Mouse (Mus musculus): ENCODE data around the gene Gm6096. TPM values are rescaled to one million over a fixed set of nuclear protein-coding genes. Genes with fewer than 3 reads are reported as not detected.

Gm6096 gene
- polyA plus RNA-seq, 1 experiment from 2014 or later: 0.73 TPM

- no peaks in the 10 kb centered on the region for H3K9me3 ChIP-seq (ENCODE audit: control insufficient read depth, low read length)
- no peak for ATAC-seq
- no peak overlapping the region for H3K9ac ChIP-seq (replicated peaks; ENCODE audit: low read depth, low read length)
- H3K36me3 ChIP-seq (ENCODE audit: control insufficient read depth, insufficient read depth): no peaks in the 10 kb centered on the region
- H3K4me1 ChIP-seq (replicated peaks; ENCODE audit: control insufficient read depth, insufficient read depth, low read length): no peaks in the 10 kb centered on the region
- H3K27me3 ChIP-seq (replicated peaks; ENCODE audit: control insufficient read depth, insufficient read depth, low read length): no peaks in the 10 kb centered on the region
- no peak overlapping the region for H3K27ac ChIP-seq (ENCODE audit: low read length)
- H3K4me2 ChIP-seq (ENCODE audit: low read length): no peak overlapping the region
- H3K4me3 ChIP-seq (replicated peaks; ENCODE audit: low read length): no peak overlapping the region
- 98% methylated on average over 2 of the region's 2 CpGs for WGBS
These were observed 26.8 kb downstream of the Gm6096 start for GRCm38 (mm10) chr7:34277656-34278055.

- Histone ChIP-seq H3K9ac (replicated peaks; ENCODE audit: low read depth, low read length) (no peak overlapping the region), H3K36me3 (ENCODE audit: control insufficient read depth, insufficient read depth) (no peaks in the 10 kb centered on the region), H3K4me3 (replicated peaks; ENCODE audit: low read length) (no peak overlapping the region), H3K4me1 (replicated peaks; ENCODE audit: control insufficient read depth, insufficient read depth, low read length) (no peaks in the 10 kb centered on the region), H3K27ac (ENCODE audit: low read length) (no peak overlapping the region), H3K4me2 (ENCODE audit: low read length) (no peak overlapping the region), H3K27me3 (replicated peaks; ENCODE audit: control insufficient read depth, insufficient read depth, low read length) (no peaks in the 10 kb centered on the region), H3K9me3 (ENCODE audit: control insufficient read depth, low read length) (no peaks in the 10 kb centered on the region)
- no peak for ATAC-seq
These were observed 39.8 kb downstream of the Gm6096 start for GRCm38 (mm10) chr7:34290450-34291151.

GRCm38 (mm10) chr7:34291265-34291664, 40.4 kb downstream of the Gm6096 start:
- H3K4me1 ChIP-seq (replicated peaks; ENCODE audit: control insufficient read depth, insufficient read depth, low read length): no peaks in the 10 kb centered on the region
- H3K4me3 ChIP-seq (replicated peaks; ENCODE audit: low read length): no peak overlapping the region
- WGBS: 86% methylated on average over 1 of the region's 1 CpGs
- no peaks in the 10 kb centered on the region for H3K27me3 ChIP-seq (replicated peaks; ENCODE audit: control insufficient read depth, insufficient read depth, low read length)
- no peak overlapping the region for H3K4me2 ChIP-seq (ENCODE audit: low read length)
- H3K27ac ChIP-seq (ENCODE audit: low read length): no peak overlapping the region
- H3K9ac ChIP-seq (replicated peaks; ENCODE audit: low read depth, low read length): no peak overlapping the region
- H3K9me3 ChIP-seq (ENCODE audit: control insufficient read depth, low read length): no peaks in the 10 kb centered on the region
- no peak for ATAC-seq
- no peaks in the 10 kb centered on the region for H3K36me3 ChIP-seq (ENCODE audit: control insufficient read depth, insufficient read depth)

GRCm38 (mm10) chr7:34292633-34293032, 41.8 kb downstream of the Gm6096 start:
- Histone ChIP-seq H3K9me3 (ENCODE audit: control insufficient read depth, low read length) (no peaks in the 10 kb centered on the region), H3K4me2 (ENCODE audit: low read length) (no peak overlapping the region), H3K9ac (replicated peaks; ENCODE audit: low read depth, low read length) (no peak overlapping the region), H3K27ac (ENCODE audit: low read length) (no peak overlapping the region), H3K4me1 (replicated peaks; ENCODE audit: control insufficient read depth, insufficient read depth, low read length) (no peaks in the 10 kb centered on the region), H3K36me3 (ENCODE audit: control insufficient read depth, insufficient read depth) (no peaks in the 10 kb centered on the region), H3K27me3 (replicated peaks; ENCODE audit: control insufficient read depth, insufficient read depth, low read length) (no peaks in the 10 kb centered on the region), H3K4me3 (replicated peaks; ENCODE audit: low read length) (no peak overlapping the region)
- 80% methylated on average over 2 of the region's 2 CpGs for WGBS
- no peak for ATAC-seq

GRCm38 (mm10) chr7:34296124-34296523, 45.3 kb downstream of the Gm6096 start:
- Histone ChIP-seq H3K27me3 (replicated peaks; ENCODE audit: control insufficient read depth, insufficient read depth, low read length) (no peaks in the 10 kb centered on the region), H3K9ac (replicated peaks; ENCODE audit: low read depth, low read length) (no peak overlapping the region)
- WGBS: 95% methylated on average over 3 of the region's 3 CpGs

GRCm38 (mm10) chr7:34298818-34299217, 48.0 kb downstream of the Gm6096 start:
- Histone ChIP-seq H3K27ac (ENCODE audit: low read length) (no peak overlapping the region), H3K27me3 (replicated peaks; ENCODE audit: control insufficient read depth, insufficient read depth, low read length) (no peaks in the 10 kb centered on the region)
- 80% methylated on average over 2 of the region's 2 CpGs for WGBS

More at GRCm38 (mm10) chr7:34296124-34296523, 45.3 kb downstream of the Gm6096 start:
- Histone ChIP-seq H3K4me2 (ENCODE audit: low read length) (no peak overlapping the region), H3K36me3 (ENCODE audit: control insufficient read depth, insufficient read depth) (no peaks in the 10 kb centered on the region), H3K27ac (ENCODE audit: low read length) (no peak overlapping the region), H3K4me1 (replicated peaks; ENCODE audit: control insufficient read depth, insufficient read depth, low read length) (no peaks in the 10 kb centered on the region), H3K9me3 (ENCODE audit: control insufficient read depth, low read length) (no peaks in the 10 kb centered on the region), H3K4me3 (replicated peaks; ENCODE audit: low read length) (no peak overlapping the region)
- ATAC-seq: no peak

More at GRCm38 (mm10) chr7:34298818-34299217, 48.0 kb downstream of the Gm6096 start:
- no peak overlapping the region for H3K9ac ChIP-seq (replicated peaks; ENCODE audit: low read depth, low read length)
- H3K4me3 ChIP-seq (replicated peaks; ENCODE audit: low read length): no peak overlapping the region
- no peaks in the 10 kb centered on the region for H3K4me1 ChIP-seq (replicated peaks; ENCODE audit: control insufficient read depth, insufficient read depth, low read length)
- no peaks in the 10 kb centered on the region; the same call in 1 of the 2 replicates for H3K36me3 ChIP-seq (ENCODE audit: control insufficient read depth, insufficient read depth)
- ATAC-seq: no peak
- no peaks in the 10 kb centered on the region for H3K9me3 ChIP-seq (ENCODE audit: control insufficient read depth, low read length)
- H3K4me2 ChIP-seq (ENCODE audit: low read length): no peak overlapping the region

Other genes starting within 250 kb of the Gm6096 start
- not detected in 2 replicates for gene Scgb2b27, start 237.1 kb upstream of the Gm6096 start, polyA plus RNA-seq (2015; fragmentation: Nextera tagmentation; extraction: Ambion mirVana)
- not detected in 2 replicates for gene Scgb1b27, start 229.6 kb upstream of the Gm6096 start, polyA plus RNA-seq (2015; fragmentation: Nextera tagmentation; extraction: Ambion mirVana)
- gene Scgb1b30, start 155.6 kb upstream of the Gm6096 start, polyA plus RNA-seq (2015; fragmentation: Nextera tagmentation; extraction: Ambion mirVana): not detected in 2 replicates
- gene Wtip, start 117.8 kb upstream of the Gm6096 start, polyA plus RNA-seq (2015; fragmentation: Nextera tagmentation; extraction: Ambion mirVana): 2.1 and 4.5 TPM in 2 replicates
- 197 and 220 TPM in 2 replicates for gene Uba2, start 81.4 kb upstream of the Gm6096 start, polyA plus RNA-seq (2015; fragmentation: Nextera tagmentation; extraction: Ambion mirVana)
- gene Pdcd2l, start 54.4 kb upstream of the Gm6096 start, polyA plus RNA-seq (2015; fragmentation: Nextera tagmentation; extraction: Ambion mirVana): 71.2 and 92.6 TPM in 2 replicates
- gene Gpi1, start 20.7 kb upstream of the Gm6096 start, polyA plus RNA-seq (2015; fragmentation: Nextera tagmentation; extraction: Ambion mirVana): 175 and 213 TPM in 2 replicates
- gene 4931406P16Rik, start 62.5 kb downstream of the Gm6096 start, polyA plus RNA-seq (2015; fragmentation: Nextera tagmentation; extraction: Ambion mirVana): 28.2 and 31.5 TPM in 2 replicates
- 71.0 and 76.3 TPM in 2 replicates for gene Lsm14a, start 142.3 kb downstream of the Gm6096 start, polyA plus RNA-seq (2015; fragmentation: Nextera tagmentation; extraction: Ambion mirVana)

Data from forebrain, embryonic 16.5 days (tissue).